Mouse (Mus musculus) brown adipose tissue, adult 24 weeks (tissue): ENCODE measurements around the gene Acp6. TPM values are rescaled to one million over a fixed set of nuclear protein-coding genes. Genes with fewer than 3 reads are reported as not detected.
A peak's percentile ranks its signal among the peaks of the same experiment; 100 is the strongest.

Source experiments
- H3K27ac ChIP-seq: fragments of 200-500 bp; replicated peaks from 2 replicates; pipeline ENCODE4 v1.5.1; 2012; ENCODE audit warnings: low read depth, mild to moderate bottlenecking, low read length
- H3K4me1 ChIP-seq: fragments of 200-500 bp; 2 replicates; pipeline ENCODE4 v1.6.1; 2012; ENCODE audit warnings: low read length, mixed read lengths; ENCODE audit not compliant: control insufficient read depth, insufficient read depth, insufficient read length
- H3K4me3 ChIP-seq: fragments of 200-500 bp; 2 replicates; pipeline ENCODE4 v1.5.1; 2012; ENCODE audit warnings: low read depth, mild to moderate bottlenecking, low read length, moderate library complexity; ENCODE audit not compliant: insufficient read depth
- polyA plus RNA-seq: library from polyadenylated mRNA; stranded (reverse); fragments of >200 nt; gene quantifications from 2 replicates; pipeline ENCODE4 v1.2.4, GENCODE M21; 2012; ENCODE audit not compliant: missing spikeins, insufficient read depth, insufficient read length

Gene Acp6
- polyA plus RNA-seq, 1 experiment = 28.7 TPM

DNA sequence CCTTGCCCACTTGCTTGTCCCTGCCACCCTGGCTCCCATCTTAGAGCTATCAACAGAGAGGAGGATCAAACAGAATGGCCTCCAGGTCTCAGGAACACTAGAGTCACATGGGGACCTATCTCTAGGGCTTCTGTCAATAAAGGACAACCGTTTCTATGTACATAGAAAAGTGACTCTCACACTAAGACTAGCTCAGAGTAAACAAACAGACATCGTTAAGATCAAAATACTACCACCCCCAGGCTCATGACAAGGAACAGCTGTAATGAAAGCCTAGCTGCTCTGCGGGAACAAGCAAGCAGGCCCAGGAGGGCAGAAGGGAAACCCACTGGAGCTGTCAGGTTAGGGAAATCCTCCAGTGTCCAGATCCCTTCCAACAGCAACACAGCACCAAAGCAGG, 56.9 kb downstream of the Acp6 start:
- Histone ChIP-seq H3K4me3 (no peak overlapping the region), H3K4me1 (no peaks in the 10 kb centered on the region)

DNA sequence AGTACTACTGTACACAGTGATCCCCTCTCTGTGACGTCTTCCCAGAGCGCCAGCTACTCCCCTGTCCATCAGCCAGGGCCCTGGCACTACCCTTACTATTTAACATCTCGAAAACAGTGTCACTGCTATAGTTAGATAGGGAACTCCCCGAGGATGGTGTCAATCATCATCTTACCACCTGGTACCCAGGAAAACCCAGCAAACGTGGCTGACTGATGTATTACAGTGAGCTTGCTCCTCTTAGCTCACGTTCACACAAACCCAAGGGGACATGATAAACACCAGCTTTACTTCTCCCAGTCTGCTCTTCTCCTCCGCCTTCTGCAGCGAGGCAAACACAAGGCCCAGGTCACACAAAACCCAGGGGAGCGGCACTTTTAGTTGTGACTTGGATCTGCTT, 64.7 kb downstream of the Acp6 start:
- no peaks in the 10 kb centered on the region for H3K4me1 ChIP-seq
- H3K27ac ChIP-seq = no peak overlapping the region
- no peak overlapping the region for H3K4me3 ChIP-seq

More for the DNA sequence above, 56.9 kb downstream of the Acp6 start:
- no peak overlapping the region for H3K27ac ChIP-seq

DNA sequence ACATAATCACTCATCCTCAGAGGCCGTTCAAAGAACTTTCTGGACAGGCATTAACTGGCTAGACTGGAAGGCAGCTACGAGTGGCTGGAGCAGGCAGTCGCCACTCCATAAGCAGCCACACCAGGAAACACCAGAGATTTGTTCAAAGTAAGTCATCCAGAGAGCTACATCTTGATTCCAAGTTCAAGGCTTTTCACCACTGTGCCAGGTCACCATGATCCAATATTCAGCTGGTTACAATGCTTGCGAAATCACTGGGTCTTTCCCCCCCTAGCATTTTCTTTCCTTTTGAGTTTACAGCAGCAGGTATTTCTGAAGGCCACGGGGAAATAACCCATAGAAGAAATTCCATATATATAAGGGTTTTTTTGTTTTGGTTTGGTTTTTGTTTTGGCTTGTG, 66.7 kb downstream of the Acp6 start:
- no peak overlapping the region for H3K27ac ChIP-seq
- H3K4me3 ChIP-seq = no peak overlapping the region
- H3K4me1 ChIP-seq = no peaks in the 10 kb centered on the region

DNA sequence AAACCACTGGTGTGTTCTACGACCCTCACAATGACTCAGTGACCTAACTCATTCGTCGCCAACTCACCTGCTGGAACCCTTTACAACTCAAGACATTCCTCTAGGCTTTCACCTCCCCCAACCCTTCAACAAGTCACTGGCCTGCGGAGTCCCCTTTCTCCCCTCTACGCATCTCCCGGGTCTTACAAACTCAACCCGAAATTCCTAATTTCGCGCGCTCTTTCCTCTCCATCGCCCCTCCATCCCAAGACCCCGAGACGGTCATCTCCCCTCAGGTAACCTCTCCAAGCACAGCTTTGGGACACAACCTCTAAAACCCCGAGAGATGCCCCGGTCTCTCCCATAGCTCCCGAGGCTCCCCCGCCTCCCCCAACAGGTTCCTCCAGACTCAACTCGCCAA, 68.1 kb downstream of the Acp6 start:
- H3K27ac ChIP-seq = no peak overlapping the region
- peak overlapping the region; percentile 60 for H3K4me3 ChIP-seq

More for the DNA sequence above, 68.1 kb downstream of the Acp6 start:
- no peaks in the 10 kb centered on the region for H3K4me1 ChIP-seq

Other genes with a start within 250 kb of the Acp6 start
- gene Gja8, start 232.8 kb upstream of the Acp6 start, polyA plus RNA-seq = not detected in 2 replicates
- gene Bcl9, start 139.1 kb downstream of the Acp6 start, polyA plus RNA-seq = 3.0 and 7.3 TPM in 2 replicates